Mouse (Mus musculus) CH12.LX (cell line): ENCODE results near the gene Olfr1499. TPM values are rescaled to one million over a fixed set of nuclear protein-coding genes. Genes with fewer than 3 reads are reported as not detected.
A peak's percentile ranks its signal among the peaks of the same experiment; 100 is the strongest.

ENCODE experiments used
- DNase-seq: peaks from one replicate; pipeline ENCODE4 v3.0.0-alpha.2; 2013; ENCODE audit errors: extremely low read depth
- H3K27ac ChIP-seq: 2 replicates; pipeline ENCODE4 v1.5.1; 2012; ENCODE audit warnings: low read depth, mild to moderate bottlenecking, control low read depth, moderate library complexity; ENCODE audit not compliant: insufficient read depth
- H3K27me3 ChIP-seq: replicated peaks from 2 replicates; pipeline ENCODE3; 2012; ENCODE audit warnings: inconsistent platforms
- H3K36me3 ChIP-seq, 2 experiments: replicated peaks in 1 of 2; 2 replicates each; pipeline versions ENCODE3 to v1.6.1; 2012; ENCODE audit warnings: inconsistent platforms in 1 of 2, low read length in 1 of 2, mild to moderate bottlenecking in 1 of 2, mixed read lengths in 1 of 2, moderate library complexity in 1 of 2; ENCODE audit not compliant: control insufficient read depth in 1 of 2, insufficient read depth in 1 of 2
- H3K4me1 ChIP-seq, 2 experiments: 2 replicates each; pipeline ENCODE4 v1.6.1; 2012; ENCODE audit warnings: inconsistent platforms in 1 of 2, moderate library complexity in 1 of 2; ENCODE audit not compliant: insufficient read depth in 2 of 2, control insufficient read depth in 1 of 2
- H3K4me2 ChIP-seq: 2 replicates; pipeline ENCODE4 v1.6.1; 2012; ENCODE audit warnings: low read depth, mild to moderate bottlenecking, control low read depth; ENCODE audit not compliant: poor library complexity, insufficient read depth, severe bottlenecking
- H3K4me3 ChIP-seq, 3 experiments: fragments of 150-350 bp in 1 of 3; sonication (generic) in 1 of 3; replicated peaks in 1 of 3; 2 replicates each; pipeline versions ENCODE3 to v1.5.1; 2011 to 2012; ENCODE audit warnings: low read depth in 2 of 3, low read length in 2 of 3, mild to moderate bottlenecking in 2 of 3, moderate library complexity in 2 of 3, control low read depth in 1 of 3, improper control_type of control experiment in 1 of 3, inconsistent platforms in 1 of 3, mixed read lengths in 1 of 3; ENCODE audit not compliant: poor library complexity in 1 of 3
- H3K79me2 ChIP-seq: replicated peaks from 2 replicates; pipeline ENCODE4 v1.6.1; 2012; ENCODE audit warnings: mild to moderate bottlenecking, moderate library complexity; ENCODE audit not compliant: control insufficient read depth, poor library complexity, insufficient read depth, severe bottlenecking; ENCODE audit errors: extremely low read depth
- H3K9ac ChIP-seq: 2 replicates; pipeline ENCODE4 v1.6.1; 2012; ENCODE audit warnings: low read depth, mild to moderate bottlenecking, control low read depth, moderate library complexity; ENCODE audit not compliant: insufficient read depth
- H3K9me3 ChIP-seq: replicated peaks from 2 replicates; pipeline ENCODE3; 2012; ENCODE audit warnings: low read length, inconsistent platforms, mixed read lengths
- BHLHE40 ChIP-seq: IDR thresholded peaks from 2 replicates; pipeline ENCODE4 v1.6.1; 2011; ENCODE audit warnings: mild to moderate bottlenecking, low read depth, low read length, improper control_type of control experiment
- CHD1 ChIP-seq: IDR thresholded peaks from 2 replicates; pipeline ENCODE4 v1.6.1; 2012; ENCODE audit warnings: low read depth, low read length, improper control_type of control experiment, inconsistent platforms
- CHD2 ChIP-seq: IDR thresholded peaks from 2 replicates; pipeline ENCODE4 v1.6.1; 2011; ENCODE audit warnings: low read length, improper control_type of control experiment
- E2F4 ChIP-seq: IDR thresholded peaks from 2 replicates; pipeline ENCODE4 v1.6.1; 2011; ENCODE audit warnings: low read depth, low read length, improper control_type of control experiment; ENCODE audit not compliant: insufficient replicate concordance
- ELF1 ChIP-seq: IDR thresholded peaks from 2 replicates; pipeline ENCODE4 v1.6.1; 2014; ENCODE audit warnings: low read depth, mild to moderate bottlenecking, inconsistent platforms, low read length, improper control_type of control experiment
- EP300 ChIP-seq: IDR thresholded peaks from 2 replicates; pipeline ENCODE4 v1.6.1; 2011; ENCODE audit warnings: low read length, improper control_type of control experiment
- ETS1 ChIP-seq: conservative IDR thresholded peaks from 2 replicates; pipeline ENCODE4 v1.6.1; 2012; ENCODE audit warnings: low read depth, mild to moderate bottlenecking, inconsistent platforms, low read length, improper control_type of control experiment, moderate library complexity
- IRF4 ChIP-seq: IDR thresholded peaks from 2 replicates; pipeline ENCODE4 v1.6.1; 2014; ENCODE audit warnings: low read depth, mild to moderate bottlenecking, inconsistent platforms, low read length, improper control_type of control experiment
- JUND ChIP-seq: conservative IDR thresholded peaks from 2 replicates; pipeline ENCODE4 v1.6.1; 2011; ENCODE audit warnings: low read depth, low read length, improper control_type of control experiment
- MYC ChIP-seq: IDR thresholded peaks from 2 replicates; pipeline ENCODE4 v1.6.1; 2011; ENCODE audit warnings: low read depth, mild to moderate bottlenecking, improper control_type of control experiment, low read length
- NELFE ChIP-seq: IDR thresholded peaks from 2 replicates; pipeline ENCODE4 v1.6.1; 2011; ENCODE audit warnings: low read depth, low read length, improper control_type of control experiment
- POLR2AphosphoS2 ChIP-seq: IDR thresholded peaks from 2 replicates; pipeline ENCODE4 v1.6.1; 2011; ENCODE audit warnings: low read depth, low read length, improper control_type of control experiment
- RCOR1 ChIP-seq: conservative IDR thresholded peaks from 2 replicates; pipeline ENCODE4 v1.6.1; 2012; ENCODE audit warnings: low read depth, mild to moderate bottlenecking, inconsistent platforms, low read length, improper control_type of control experiment
- TBP ChIP-seq: conservative IDR thresholded peaks from 2 replicates; pipeline ENCODE4 v1.6.1; 2011; ENCODE audit warnings: low read depth, low read length, improper control_type of control experiment
- TCF12 ChIP-seq: IDR thresholded peaks from 2 replicates; pipeline ENCODE4 v1.6.1; 2014; ENCODE audit warnings: low read depth, mild to moderate bottlenecking, inconsistent platforms, low read length, improper control_type of control experiment
- USF2 ChIP-seq: conservative IDR thresholded peaks from 2 replicates; pipeline ENCODE4 v1.6.1; 2011; ENCODE audit warnings: low read depth, low read length, improper control_type of control experiment
- ZC3H11A ChIP-seq: IDR thresholded peaks from 2 replicates; pipeline ENCODE4 v1.6.1; 2012; ENCODE audit warnings: low read depth, mild to moderate bottlenecking, inconsistent platforms, low read length, improper control_type of control experiment
- ZKSCAN1 ChIP-seq: IDR thresholded peaks from 2 replicates; pipeline ENCODE4 v1.6.1; 2012; ENCODE audit warnings: low read depth, inconsistent platforms, low read length, improper control_type of control experiment, borderline replicate concordance
- ZNF384 ChIP-seq: IDR thresholded peaks from 2 replicates; pipeline ENCODE4 v1.6.1; 2012; ENCODE audit warnings: low read depth, low read length, improper control_type of control experiment, inconsistent platforms
- dilution Hi-C: fragments of 300-500 bp; cut with MboI; formaldehyde crosslinking; loops from 2 replicates; pipeline ENCODE4 v1.14.3; 2020; ENCODE audit warnings: low sequenced_read_pairs; ENCODE audit not compliant: extremely low pct_unique_long_range_greater_than_20kb, extremely low pct_ligation_motif_present
- in situ Hi-C: fragments of 300-500 bp; cut with MboI; formaldehyde crosslinking; loops from 3 replicates; pipeline ENCODE4 v1.14.3; 2019; ENCODE audit warnings: low sequenced_read_pairs, low pct_ligation_motif_present, low pct_unique_long_range_greater_than_20kb, mixed read lengths
- polyA plus RNA-seq: library from polyadenylated mRNA; unstranded; fragments of >175 nt; gene quantifications from 2 replicates; pipeline ENCODE4 v1.2.1, GENCODE M21; 2012; ENCODE audit warnings: low read depth; ENCODE audit not compliant: insufficient read length
- total RNA-seq, 2 experiments: library from RNA; depleted of rRNA; stranded (reverse); fragments of 300-350 nt in 1 of 2; fragments of >200 nt in 1 of 2; gene quantifications; 2 replicates each; pipeline ENCODE4 v1.2.3; 2012 to 2014

Olfr1499 gene
- total and polyA plus RNA-seq, 3 experiments = not detected

- Histone ChIP-seq H3K4me1 (peaks cover 0 to 9% of the 10 kb centered on the region in 2 experiments; a peak in 1 of 4 replicates), H3K36me3 (no peaks in the 10 kb centered on the region), H3K79me2 (no peaks in the 10 kb centered on the region), H3K27ac (no peak within 1 kb of the TSS), H3K9me3 (no peaks in the 10 kb centered on the region), H3K4me2 (no peak within 1 kb of the TSS), H3K9ac (no peak within 1 kb of the TSS), H3K27me3 (no peaks in the 10 kb centered on the region), H3K4me3 (no peak within 1 kb of the TSS)
- no peak for DNase-seq
- dilution Hi-C loops = no loop called here
- TF ChIP-seq ELF1 (no peak), TCF12 (no peak), IRF4 (no peak), USF2 (no peak), TBP (no peak), POLR2AphosphoS2 (no peak), RCOR1 (no peak), EP300 (no peak), E2F4 (no peak), ZC3H11A (no peak), MYC (no peak), ZKSCAN1 (no peak), JUND (no peak), CHD1 (no peak), BHLHE40 (no peak), CHD2 (no peak)
- in situ Hi-C loops = no loop called here
Measured at GRCm38 (mm10) chr19:13830388-13830787, 11.1 kb upstream of the Olfr1499 start, which contains the start of gene Olfr1500. Olfr1500 (minus strand) TSS chr19:13830488.

- dilution Hi-C loops (no loop called here), in situ Hi-C loops (no loop called here)
- TF ChIP-seq BHLHE40 (peak; percentile 51; the same call in 1 of the 2 replicates), EP300 (peak; percentile 37; the same call in 1 of the 2 replicates), NELFE (no peak), ETS1 (peak; percentile 44), ZNF384 (peak; percentile 70)
- no peak overlapping the region for H3K4me2 ChIP-seq
- no peak overlapping the region for H3K4me3 ChIP-seq
- H3K36me3 ChIP-seq = no peaks in the 10 kb centered on the region
- no peaks in the 10 kb centered on the region for H3K9me3 ChIP-seq
- H3K9ac ChIP-seq = no peak overlapping the region
- H3K27ac ChIP-seq = no peak overlapping the region
- peaks cover 0 to 5% of the 10 kb centered on the region in 2 experiments; a peak in 1 of 4 replicates for H3K4me1 ChIP-seq
- peak; percentile 32 for DNase-seq
- no peaks in the 10 kb centered on the region for H3K27me3 ChIP-seq
- no peaks in the 10 kb centered on the region for H3K79me2 ChIP-seq
Measured at GRCm38 (mm10) chr19:13828447-13828846, 9.2 kb upstream of the Olfr1499 start.
